Comparison of ENCODE assay signal across 8 mouse cellular contexts in genomic region chr9:54691241-54691805, GRCm38 (mm10). TPM values are rescaled to one million over a fixed set of nuclear protein-coding genes. Genes with fewer than 3 reads are reported as not detected.
DNase-seq lines count a peak whose midpoint lies in the region; ATAC-seq and TF ChIP-seq lines count a peak whose summit lies in the region.
"Not testable (repeated sequence)": the region's sequence is repeated elsewhere in the genome, so short reads cannot be mapped to it uniquely, and the experiment has no call there.

No protein-coding gene starts in this region.

- H3K4me3 ChIP-seq in G1E (ENCODE audit: low read depth, low read length): not testable (repeated sequence)
- peak overlapping the region; percentile 48 for H3K4me3 ChIP-seq in forebrain, embryonic 10.5 days
- peak overlapping the region; percentile 36 for H3K4me3 ChIP-seq in heart, postnatal 0 days (ENCODE audit: low read depth, low read length)
- peak overlapping the region; percentile 35 for H3K4me3 ChIP-seq in kidney, embryonic 15.5 days (replicated peaks)
- H3K4me3 ChIP-seq in liver, embryonic 13.5 days (replicated peaks): peak overlapping the region; percentile 40
- peak overlapping the region; percentile 25 for H3K4me3 ChIP-seq in midbrain, embryonic 14.5 days (replicated peaks; ENCODE audit: low read depth, low read length)
- peak overlapping the region; percentile 18 for H3K4me3 ChIP-seq in stomach, embryonic 14.5 days (ENCODE audit: low read depth, low read length)

- not testable (repeated sequence) for H3K36me3 ChIP-seq in G1E (replicated peaks); forebrain, embryonic 10.5 days (replicated peaks); heart, postnatal 0 days (replicated peaks; ENCODE audit: control insufficient read depth, insufficient read depth, low read length); kidney, embryonic 15.5 days; liver, embryonic 13.5 days; midbrain, embryonic 14.5 days (ENCODE audit: control insufficient read depth, insufficient read depth, low read length); stomach, embryonic 14.5 days (ENCODE audit: control insufficient read depth, insufficient read depth, low read length)

- not testable (repeated sequence) for H3K4me1 ChIP-seq in G1E (ENCODE audit: insufficient read depth, low read depth, low read length); heart, postnatal 0 days (ENCODE audit: control insufficient read depth, insufficient read depth); kidney, embryonic 15.5 days; midbrain, embryonic 14.5 days (ENCODE audit: control insufficient read depth, insufficient read depth, low read length); stomach, embryonic 14.5 days (ENCODE audit: control insufficient read depth, insufficient read depth, low read length)
- peaks cover 13% of the 10 kb centered on the region for H3K4me1 ChIP-seq in forebrain, embryonic 10.5 days
- peaks cover 17% of the 10 kb centered on the region for H3K4me1 ChIP-seq in liver, embryonic 13.5 days (replicated peaks)

- peaks cover 26% of the 10 kb centered on the region for H3K27me3 ChIP-seq in G1E (ENCODE audit: insufficient read depth, low read length)
- H3K27me3 ChIP-seq in forebrain, embryonic 10.5 days (ENCODE audit: poor library complexity, severe bottlenecking): peaks cover 43% of the 10 kb centered on the region
- not testable (repeated sequence) for H3K27me3 ChIP-seq in heart, postnatal 0 days (ENCODE audit: control insufficient read depth, insufficient read depth, low read length); midbrain, embryonic 14.5 days (ENCODE audit: control insufficient read depth, insufficient read depth, low read length); stomach, embryonic 14.5 days (ENCODE audit: control insufficient read depth, insufficient read depth, low read length)
- peaks cover 16% of the 10 kb centered on the region for H3K27me3 ChIP-seq in kidney, embryonic 15.5 days
- peaks cover 51% of the 10 kb centered on the region for H3K27me3 ChIP-seq in liver, embryonic 13.5 days

- peak overlapping the region; percentile 22; the same call in 1 of the 2 replicates for H3K9ac ChIP-seq in heart, postnatal 0 days (replicated peaks; ENCODE audit: low read depth, low read length)
- H3K9ac ChIP-seq in kidney, embryonic 15.5 days; stomach, embryonic 14.5 days (replicated peaks; ENCODE audit: low read depth, low read length): not testable (repeated sequence)
- peak overlapping the region; percentile 34; the same call in 1 of the 2 replicates for H3K9ac ChIP-seq in liver, embryonic 13.5 days
- 0 out of 2 replicates have a peak overlapping the region, but pooled peaks have one; percentile 16 for H3K9ac ChIP-seq in midbrain, embryonic 14.5 days (replicated peaks; ENCODE audit: low read length)

- not testable (repeated sequence) for TF ChIP-seq EP300 in heart, postnatal 0 days (IDR thresholded peaks at IDR 0.05; ENCODE audit: low read depth)

- DNase-seq in G1E (ENCODE audit: low spot score); forebrain, embryonic 10.5 days (ENCODE audit: extremely low spot score, low spot score); heart, postnatal 0 days (ENCODE audit: low spot score); liver, embryonic 13.5 days: not testable (repeated sequence)
- DNase-seq in cerebellum, postnatal 10 days: peak; percentile 40 to 48
- peak; percentile 68 for DNase-seq in midbrain, embryonic 14.5 days

- WGBS in forebrain, embryonic 10.5 days: 6% methylated on average over 31 of the region's 31 CpGs
- 1% methylated on average over 30 of the region's 31 CpGs for WGBS in heart, postnatal 0 days
- 4% methylated on average over 31 of the region's 31 CpGs for WGBS in kidney, embryonic 15.5 days
- 4% methylated on average over 31 of the region's 31 CpGs for WGBS in liver, embryonic 13.5 days (ENCODE audit: insufficient replicate concordance)
- WGBS in midbrain, embryonic 14.5 days: 5% methylated on average over 30 of the region's 31 CpGs
- WGBS in stomach, embryonic 14.5 days: 3% methylated on average over 31 of the region's 31 CpGs

- TF ChIP-seq CTCF in G1E (IDR thresholded peaks at IDR 0.05; ENCODE audit: low read depth, low read length); heart, postnatal 0 days (IDR thresholded peaks at IDR 0.05; ENCODE audit: low read depth): not testable (repeated sequence)

- H3K9me3 ChIP-seq in G1E (replicated peaks); forebrain, embryonic 10.5 days; heart, postnatal 0 days (replicated peaks; ENCODE audit: control insufficient read depth, low read length); kidney, embryonic 15.5 days (replicated peaks); liver, embryonic 13.5 days (replicated peaks); midbrain, embryonic 14.5 days (ENCODE audit: control insufficient read depth, low read length); stomach, embryonic 14.5 days (ENCODE audit: control insufficient read depth, low read depth, low read length): not testable (repeated sequence)

- peak overlapping the region; percentile 51; the same call in 1 of the 2 replicates for H3K27ac ChIP-seq in forebrain, embryonic 10.5 days
- not testable (repeated sequence) for H3K27ac ChIP-seq in heart, postnatal 0 days (ENCODE audit: low read depth); kidney, embryonic 15.5 days; liver, embryonic 13.5 days; midbrain, embryonic 14.5 days (replicated peaks; ENCODE audit: low read depth, low read length); stomach, embryonic 14.5 days (ENCODE audit: low read length)

- ATAC-seq in G1E (ENCODE audit: extremely low read depth, insufficient number of reproducible peaks, low FRiP score, poor library complexity, severe bottlenecking): peak; percentile 57; the same call in 1 of the 2 replicates
- peak; percentile 81 for ATAC-seq in heart, postnatal 0 days (ENCODE audit: insufficient read depth, low read depth)
- 0 out of 2 replicates have a peak, but pooled peaks have one; percentile 46 for ATAC-seq in kidney, embryonic 15.5 days (replicated peaks; ENCODE audit: low FRiP score)
- ATAC-seq in liver, embryonic 13.5 days (ENCODE audit: low read depth): peak; percentile 63; the same call in 1 of the 2 replicates
- not testable (repeated sequence) for ATAC-seq in midbrain, embryonic 14.5 days (ENCODE audit: low FRiP score, low TSS enrichment); stomach, embryonic 14.5 days (ENCODE audit: insufficient number of reproducible peaks, insufficient read depth, low FRiP score, low read depth)

- peak overlapping the region; percentile 59 for H3K4me2 ChIP-seq in heart, postnatal 0 days (ENCODE audit: low read depth, low read length)
- H3K4me2 ChIP-seq in kidney, embryonic 15.5 days: peak overlapping the region; percentile 62
- H3K4me2 ChIP-seq in liver, embryonic 13.5 days: peak overlapping the region; percentile 69
- peak overlapping the region; percentile 55 for H3K4me2 ChIP-seq in midbrain, embryonic 14.5 days (ENCODE audit: low read length)
- peak overlapping the region; percentile 43 for H3K4me2 ChIP-seq in stomach, embryonic 14.5 days (replicated peaks; ENCODE audit: low read depth, low read length)

RNA-seq across cellular contexts. Expression of gene Dnaja4, which starts 7.3 kb away (rescaled TPM):
- total RNA-seq in G1E (2014; fragmentation: Nextera tagmentation) (18.6 TPM in 1 of 2 replicates, not detected in the other), G1E (2017) (0.12 and 0.16 TPM in 2 replicates)
- polyA plus RNA-seq in G1E (2012): not detected in 2 replicates
- 3.1 TPM in 2 replicates for polyA plus RNA-seq in forebrain, embryonic 10.5 days (2016; fragmentation: Nextera tagmentation; extraction: Ambion mirVana)
- total RNA-seq in heart, postnatal 0 days (2014; rRNA removed; ENCODE audit: low replicate concordance): 23.3 and 28.2 TPM in 2 replicates
- 36.1 and 39.2 TPM in 2 replicates for polyA plus RNA-seq in heart, postnatal 0 days (2015; fragmentation: Nextera tagmentation; extraction: Ambion mirVana)
- 3.6 and 4.4 TPM in 2 replicates for polyA plus RNA-seq in kidney, embryonic 15.5 days (2015; fragmentation: Nextera tagmentation; extraction: Ambion mirVana)
- polyA plus RNA-seq in liver, embryonic 13.5 days (2015; fragmentation: Nextera tagmentation; extraction: Ambion mirVana): 21.1 and 23.4 TPM in 2 replicates
- 5.0 TPM in 2 replicates for polyA plus RNA-seq in midbrain, embryonic 14.5 days (2014; fragmentation: Nextera tagmentation; extraction: Ambion mirVana)
- 4.7 and 6.2 TPM in 2 replicates for polyA plus RNA-seq in stomach, embryonic 14.5 days (2014; fragmentation: Nextera tagmentation; extraction: Ambion mirVana)

RNA-seq across cellular contexts. Expression of gene Acsbg1, which starts 29.7 kb away (rescaled TPM):
- 0.34 TPM in 1 of 2 replicates, not detected in the other for total RNA-seq in G1E (2014; fragmentation: Nextera tagmentation)
- total RNA-seq in G1E (2017): 0.12 and 0.38 TPM in 2 replicates
- polyA plus RNA-seq in G1E (2012): 0.02 and 0.03 TPM in 2 replicates
- 7.7 and 9.6 TPM in 2 replicates for polyA plus RNA-seq in forebrain, embryonic 10.5 days (2016; fragmentation: Nextera tagmentation; extraction: Ambion mirVana)
- 0.69 TPM in 1 of 2 replicates, not detected in the other for total RNA-seq in heart, postnatal 0 days (2014; rRNA removed; ENCODE audit: low replicate concordance)
- 0.07 and 0.19 TPM in 2 replicates for polyA plus RNA-seq in heart, postnatal 0 days (2015; fragmentation: Nextera tagmentation; extraction: Ambion mirVana)
- polyA plus RNA-seq in kidney, embryonic 15.5 days (2015; fragmentation: Nextera tagmentation; extraction: Ambion mirVana): 2.1 and 4.6 TPM in 2 replicates
- 0.05 and 0.15 TPM in 2 replicates for polyA plus RNA-seq in liver, embryonic 13.5 days (2015; fragmentation: Nextera tagmentation; extraction: Ambion mirVana)
- polyA plus RNA-seq in midbrain, embryonic 14.5 days (2014; fragmentation: Nextera tagmentation; extraction: Ambion mirVana): 14.7 and 16.8 TPM in 2 replicates
- polyA plus RNA-seq in stomach, embryonic 14.5 days (2014; fragmentation: Nextera tagmentation; extraction: Ambion mirVana): 0.74 and 0.78 TPM in 2 replicates

RNA-seq across cellular contexts. Expression of gene Wdr61, which starts 43.0 kb away (rescaled TPM):
- total RNA-seq in G1E (2014; fragmentation: Nextera tagmentation) (55.8 and 67.6 TPM in 2 replicates), G1E (2017) (109 and 124 TPM in 2 replicates)
- polyA plus RNA-seq in G1E (2012): 12.5 and 32.6 TPM in 2 replicates
- 183 and 188 TPM in 2 replicates for polyA plus RNA-seq in forebrain, embryonic 10.5 days (2016; fragmentation: Nextera tagmentation; extraction: Ambion mirVana)
- 35.1 and 65.5 TPM in 2 replicates for total RNA-seq in heart, postnatal 0 days (2014; rRNA removed; ENCODE audit: low replicate concordance)
- polyA plus RNA-seq in heart, postnatal 0 days (2015; fragmentation: Nextera tagmentation; extraction: Ambion mirVana): 91.8 and 92.2 TPM in 2 replicates
- 151 and 160 TPM in 2 replicates for polyA plus RNA-seq in kidney, embryonic 15.5 days (2015; fragmentation: Nextera tagmentation; extraction: Ambion mirVana)
- polyA plus RNA-seq in liver, embryonic 13.5 days (2015; fragmentation: Nextera tagmentation; extraction: Ambion mirVana): 118 and 128 TPM in 2 replicates
- polyA plus RNA-seq in midbrain, embryonic 14.5 days (2014; fragmentation: Nextera tagmentation; extraction: Ambion mirVana): 111 and 114 TPM in 2 replicates
- 169 and 175 TPM in 2 replicates for polyA plus RNA-seq in stomach, embryonic 14.5 days (2014; fragmentation: Nextera tagmentation; extraction: Ambion mirVana)
